Mouse (Mus musculus): ENCODE measurements at regions not wholly inside any gene's neighbourhood (a gene's known extent, or its start where the extent isn't known, plus 50 kb on each side); places are given as distances from the start of the nearest gene placed in this dataset.

- DNase-seq (ENCODE audit: low spot score) = no peak
These were observed 274.6 kb upstream of the 4930595M18Rik start for GRCm38 (mm10) chrX:81732506-81732905.

- peak; percentile 3 for DNase-seq (ENCODE audit: low spot score)
These were observed 271.9 kb upstream of the 4930595M18Rik start for GRCm38 (mm10) chrX:81729796-81730195.

GRCm38 (mm10) chrX:81704023-81704422 is 246.1 kb upstream of the 4930595M18Rik start:
- DNase-seq (ENCODE audit: low spot score) = no peak
